Comparison of ENCODE assay signal across 12 mouse cellular contexts in the genomic region with DNA sequence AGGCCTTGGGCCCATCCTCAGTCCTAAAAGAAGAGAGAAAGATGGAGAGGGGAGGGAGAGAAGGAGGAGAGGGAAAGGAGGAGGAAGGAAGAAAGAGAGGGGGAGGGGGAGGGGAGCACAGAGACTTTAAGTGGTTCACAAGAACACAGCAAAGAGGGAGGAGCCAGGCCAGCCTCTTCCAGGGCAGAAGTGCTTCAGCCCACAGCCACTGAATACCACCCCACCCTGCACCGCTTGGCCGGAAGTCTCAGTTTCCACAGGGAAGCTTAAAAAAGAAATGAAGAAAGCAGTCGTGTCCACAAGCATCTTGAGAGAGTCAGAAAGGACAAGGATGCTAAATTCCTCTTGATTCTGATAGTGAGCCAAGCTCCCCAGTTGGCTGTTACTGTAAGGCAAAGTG. TPM values are rescaled to one million over a fixed set of nuclear protein-coding genes. Genes with fewer than 3 reads are reported as not detected.
DNase-seq lines count a peak whose midpoint lies in the region; ATAC-seq and TF ChIP-seq lines count a peak whose summit lies in the region.
"Had no signal": no experiment of that assay in that cellular context is flagged by ENCODE, and none has a peak within 500 bp of the region (broad histone marks: within the 10 kb centered on the region; RNA-seq: fewer than 3 reads in every experiment).

No protein-coding gene starts in this region.

- H3K36me3 ChIP-seq in liver, postnatal 0 days (replicated peaks; ENCODE audit: insufficient read depth, low read length), result no peaks in the 10 kb centered on the region
- H3K36me3 ChIP-seq in liver, embryonic 12.5 days, result no peaks in the 10 kb centered on the region
- H3K36me3 ChIP-seq: forebrain, embryonic 12.5 days; midbrain, embryonic 13.5 days had no signal

- TF ChIP-seq EP300 in liver, postnatal 0 days (IDR thresholded peaks at IDR 0.05; ENCODE audit: low read depth), result no peak

- no peaks in the 10 kb centered on the region for H3K9me3 ChIP-seq in liver, postnatal 0 days (ENCODE audit: low read length)
- H3K9me3 ChIP-seq in liver, embryonic 12.5 days (replicated peaks), result no peaks in the 10 kb centered on the region
- H3K9me3 ChIP-seq: forebrain, embryonic 12.5 days; midbrain, embryonic 13.5 days had no signal

- TF ChIP-seq CTCF in liver, postnatal 0 days (IDR thresholded peaks at IDR 0.05; ENCODE audit: low read depth), result no peak

- DNase-seq in liver, postnatal 0 days, result no peak
- DNase-seq in ZHBTc4 (ENCODE audit: low read depth, low spot score), result peak; percentile 85
- DNase-seq in lung, postnatal 36 days, result peak; percentile 89
- peak; percentile 65 for DNase-seq in thymus, postnatal 25 days
- DNase-seq in left cerebral cortex, postnatal 4 days, result no peak
- DNase-seq: cerebellum, postnatal 25 days had no signal

- peak overlapping the region; percentile 48 for H3K27ac ChIP-seq in liver, postnatal 0 days (ENCODE audit: low read depth)
- no peak overlapping the region for H3K27ac ChIP-seq in liver, embryonic 12.5 days
- H3K27ac ChIP-seq: forebrain, embryonic 12.5 days; midbrain, embryonic 13.5 days had no signal

- no peaks in the 10 kb centered on the region for H3K27me3 ChIP-seq in liver, postnatal 0 days (ENCODE audit: insufficient read depth, low read length)
- no peaks in the 10 kb centered on the region for H3K27me3 ChIP-seq in liver, embryonic 12.5 days (replicated peaks)

- no peak overlapping the region for H3K9ac ChIP-seq in liver, postnatal 0 days (replicated peaks)
- no peak overlapping the region for H3K9ac ChIP-seq in liver, embryonic 12.5 days
- H3K9ac ChIP-seq: forebrain, embryonic 12.5 days; midbrain, embryonic 13.5 days had no signal

- no peak overlapping the region for H3K4me3 ChIP-seq in liver, postnatal 0 days (ENCODE audit: low read depth, low read length)
- no peak overlapping the region for H3K4me3 ChIP-seq in liver, embryonic 12.5 days
- H3K4me3 ChIP-seq: forebrain, embryonic 12.5 days; midbrain, embryonic 13.5 days had no signal

- H3K4me1 ChIP-seq in liver, postnatal 0 days (ENCODE audit: insufficient read depth), result peaks cover 37% of the 10 kb centered on the region
- peaks cover 66% of the 10 kb centered on the region for H3K4me1 ChIP-seq in liver, embryonic 12.5 days
- H3K4me1 ChIP-seq: forebrain, embryonic 12.5 days; midbrain, embryonic 13.5 days had no signal

- no peak for ATAC-seq in liver, postnatal 0 days
- ATAC-seq in liver, embryonic 12.5 days, result no peak
- no peak for ATAC-seq in erythroblast, adult 5-6 weeks (replicated peaks; ENCODE audit: low FRiP score, poor library complexity, severe bottlenecking)
- ATAC-seq: hindbrain, embryonic 16.5 days; midbrain, embryonic 13.5 days had no signal

- intact Hi-C loops in left cerebral cortex, postnatal 4 days (cut with DNase I), result no loop called here

- 27% methylated on average over 3 of the region's 3 CpGs for WGBS in liver, postnatal 0 days (ENCODE audit: insufficient replicate concordance)
- 28% methylated on average over 3 of the region's 3 CpGs for WGBS in liver, embryonic 12.5 days (ENCODE audit: insufficient replicate concordance)

- H3K4me2 ChIP-seq in liver, postnatal 0 days (ENCODE audit: low read depth, low read length), result no peak overlapping the region
- H3K4me2 ChIP-seq in liver, embryonic 12.5 days, result no peak overlapping the region
- H3K4me2 ChIP-seq: forebrain, embryonic 12.5 days; heart, embryonic 11.5 days; midbrain, embryonic 13.5 days had no signal

RNA-seq across cellular contexts. Expression of gene Myh9, which starts 9.2 kb away (rescaled TPM):
- polyA plus RNA-seq in liver, postnatal 0 days (2015; fragmentation: Nextera tagmentation; extraction: Ambion mirVana), result 17.7 and 22.4 TPM in 2 replicates
- polyA plus RNA-seq in liver, embryonic 12.5 days (2016; fragmentation: Nextera tagmentation; extraction: Ambion mirVana), result 32.5 and 34.2 TPM in 2 replicates
- 10 to 100 TPM; 59.5 to 63.4 TPM for total RNA-seq in left cerebral cortex, postnatal 4 days (2021)
- 105 and 110 TPM in 2 replicates for total RNA-seq in erythroblast, adult 5-6 weeks (2015; ENCODE audit: low replicate concordance)
- total RNA-seq in erythroblast, adult 5-6 weeks (2017; ENCODE audit: low replicate concordance), result 158 and 246 TPM in 2 replicates

Comparison
In these comparisons a context has a peak if more than half of its experiments do, and no peak if none do; other contexts are left out.
1. DNase-seq: peak in ZHBTc4 (single experiment), lung, postnatal 36 days (single experiment) and thymus, postnatal 25 days (single experiment); none in liver, postnatal 0 days (single experiment) and left cerebral cortex, postnatal 4 days (single experiment).